Mouse (Mus musculus) small intestine, adult 2 months (tissue): ENCODE data around the gene Abcd3. TPM values are rescaled to one million over a fixed set of nuclear protein-coding genes. Genes with fewer than 3 reads are reported as not detected.

Source experiments
- H3K27ac ChIP-seq: fragments of 200-500 bp; 2 replicates; pipeline ENCODE4 v1.5.1; 2012; ENCODE audit warnings: low read depth, low read length, control low read depth, inconsistent platforms; ENCODE audit not compliant: insufficient read depth
- H3K27me3 ChIP-seq: fragments of 200-500 bp; 2 replicates; pipeline ENCODE4 v1.6.1; 2012; ENCODE audit warnings: mild to moderate bottlenecking, moderate library complexity, low read length, inconsistent platforms; ENCODE audit not compliant: control insufficient read depth, insufficient read depth
- H3K36me3 ChIP-seq: fragments of 200-500 bp; 2 replicates; pipeline ENCODE4 v1.6.1; 2012; ENCODE audit warnings: mild to moderate bottlenecking, low read length, control low read depth, inconsistent platforms; ENCODE audit not compliant: control insufficient read depth, insufficient read depth
- H3K4me1 ChIP-seq: fragments of 200-500 bp; 2 replicates; pipeline ENCODE4 v1.6.1; 2012; ENCODE audit warnings: low read length, inconsistent platforms, mixed read lengths; ENCODE audit not compliant: control insufficient read depth, insufficient read depth, insufficient read length
- H3K4me3 ChIP-seq: fragments of 200-500 bp; 2 replicates; pipeline ENCODE4 v1.5.1; 2012; ENCODE audit warnings: low read depth, mild to moderate bottlenecking, control low read depth, inconsistent platforms, low read length, moderate library complexity
- CTCF ChIP-seq: fragments of 200-500 bp; IDR thresholded peaks from 2 replicates; pipeline ENCODE4 v1.5.1; 2012; ENCODE audit warnings: low read depth, mild to moderate bottlenecking, control low read depth, inconsistent platforms, low read length, moderate library complexity, mixed read lengths; ENCODE audit not compliant: insufficient replicate concordance, insufficient read length; ENCODE audit errors: extremely low read depth
- POLR2A ChIP-seq: fragments of 200-500 bp; IDR thresholded peaks from 2 replicates; pipeline ENCODE4 v1.6.1; 2012; ENCODE audit warnings: low read depth, mild to moderate bottlenecking, control low read depth, inconsistent platforms, low read length, moderate library complexity
- WGBS: fragments of 180-500 bp; shearing (Covaris S2); methylation state at CpG from one replicate; pipeline ENCODE4 v1.1.7; 2018; 5-methylcytosine and 5-hydroxymethylcytosine counted together
- polyA plus RNA-seq: library from polyadenylated mRNA; depleted of rRNA; stranded (reverse); fragments of >200 nt; gene quantifications from 2 replicates; pipeline ENCODE4 v1.2.3, GENCODE M21; 2012

Abcd3 gene
- polyA plus RNA-seq, 1 experiment = 13.0 TPM

DNA sequence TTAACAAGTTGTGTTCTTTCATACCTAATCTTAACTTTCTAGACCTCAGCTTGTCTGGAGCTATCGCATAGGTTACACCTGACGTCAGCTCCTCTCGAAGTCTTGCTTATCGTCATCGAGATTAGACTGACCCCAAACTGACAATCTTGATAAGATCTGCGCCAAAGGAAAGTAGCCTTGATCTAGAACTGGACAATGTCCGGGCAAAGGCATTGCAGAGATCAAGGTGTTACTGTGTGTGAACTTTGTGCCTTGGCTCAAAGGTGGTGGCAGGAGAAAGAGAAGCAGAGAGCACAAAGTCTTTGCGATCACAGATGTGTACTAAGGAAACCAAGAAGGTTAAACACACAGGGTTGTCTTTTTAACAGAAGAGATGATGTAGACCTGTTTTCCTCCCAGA is 25.2 kb upstream of the Abcd3 start:
- H3K4me1 ChIP-seq = peaks cover 14% of the 10 kb centered on the region
- peak overlapping the region; percentile 74 for H3K27ac ChIP-seq
- WGBS = 38% methylated on average over 8 of the region's 8 CpGs
- no peaks in the 10 kb centered on the region for H3K27me3 ChIP-seq
- TF ChIP-seq CTCF = no peak
- TF ChIP-seq POLR2A = no peak
- H3K4me3 ChIP-seq = no peak overlapping the region
- H3K36me3 ChIP-seq = no peaks in the 10 kb centered on the region

DNA sequence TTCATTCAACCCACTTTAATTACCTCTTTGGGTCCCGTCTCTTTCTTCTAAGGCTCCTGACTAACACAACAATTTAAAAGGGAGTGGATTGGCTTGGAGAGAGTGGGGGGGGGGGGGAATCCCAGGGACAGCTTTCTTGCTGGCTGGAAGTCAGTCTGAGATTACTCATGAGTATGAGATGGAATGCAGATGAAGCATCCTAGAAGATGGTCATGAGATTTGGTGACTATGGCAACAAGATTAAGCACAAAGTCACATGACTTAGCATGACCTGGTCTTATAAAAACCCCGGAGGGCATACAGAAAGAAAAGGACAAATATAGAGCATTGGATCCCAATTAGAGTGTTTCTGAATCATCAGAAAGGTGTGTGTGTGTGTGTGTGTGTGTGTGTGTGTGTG is 19.6 kb upstream of the Abcd3 start:
- 66% methylated on average over 2 of the region's 2 CpGs for WGBS
- no peaks in the 10 kb centered on the region for H3K36me3 ChIP-seq
- H3K4me1 ChIP-seq = peaks cover 2% of the 10 kb centered on the region; the same call in 1 of the 2 replicates
- H3K27ac ChIP-seq = no peak overlapping the region
- TF ChIP-seq CTCF (no peak), POLR2A (no peak)
- no peak overlapping the region for H3K4me3 ChIP-seq
- no peaks in the 10 kb centered on the region for H3K27me3 ChIP-seq

DNA sequence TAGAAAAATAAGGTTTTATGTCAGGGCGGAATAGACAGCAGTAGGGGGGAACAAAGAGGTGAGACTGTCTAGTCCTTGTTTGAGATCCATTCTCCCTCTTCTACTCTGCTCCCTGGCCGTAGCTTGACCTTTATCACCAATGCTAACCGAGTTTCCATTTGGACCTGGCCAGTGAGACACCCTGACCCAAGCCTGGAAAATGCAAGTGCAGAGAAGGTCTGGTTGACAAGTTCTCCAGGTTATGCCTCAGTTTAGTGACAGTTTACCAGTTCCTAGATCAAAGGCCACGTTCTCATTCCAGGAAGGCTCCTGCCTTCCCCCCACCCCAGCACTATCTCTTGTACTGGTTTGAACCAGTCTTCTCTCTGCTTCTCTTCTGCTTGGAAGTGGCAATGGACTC is 19.1 kb upstream of the Abcd3 start:
- WGBS = 74% methylated on average over 4 of the region's 4 CpGs

DNA sequence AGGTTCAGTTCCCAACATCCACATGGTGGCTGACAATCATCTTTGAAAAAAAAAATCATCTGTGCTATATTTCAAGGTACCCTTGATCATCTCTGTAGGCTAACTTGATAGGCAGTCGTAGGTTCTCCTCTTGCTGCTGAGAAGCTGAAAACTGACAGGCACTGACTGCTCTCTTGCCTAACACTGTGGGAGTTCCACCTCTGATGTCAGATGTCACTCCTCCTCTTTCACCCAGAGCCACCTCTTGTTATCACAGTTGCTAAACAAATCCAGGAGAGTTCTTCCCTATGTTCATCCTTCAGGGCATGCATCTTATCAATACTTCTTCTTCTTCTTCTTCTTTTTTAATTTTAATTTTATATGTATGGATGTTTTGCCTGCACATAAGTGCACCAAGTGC is 10.0 kb upstream of the Abcd3 start:
- peaks cover 13% of the 10 kb centered on the region; the same call in 1 of the 2 replicates for H3K4me1 ChIP-seq
- H3K27me3 ChIP-seq = no peaks in the 10 kb centered on the region
- H3K36me3 ChIP-seq = no peaks in the 10 kb centered on the region
- no peak overlapping the region for H3K4me3 ChIP-seq
- H3K27ac ChIP-seq = no peak overlapping the region
- WGBS = 100% methylated on average over 1 of the region's 1 CpGs
- TF ChIP-seq CTCF = no peak
- no peak for TF ChIP-seq POLR2A

More for the DNA sequence above, 19.1 kb upstream of the Abcd3 start:
- TF ChIP-seq CTCF (no peak), POLR2A (no peak)
- Histone ChIP-seq H3K27me3 (no peaks in the 10 kb centered on the region), H3K4me1 (peaks cover 2% of the 10 kb centered on the region; the same call in 1 of the 2 replicates), H3K27ac (no peak overlapping the region), H3K4me3 (no peak overlapping the region), H3K36me3 (no peaks in the 10 kb centered on the region)

DNA sequence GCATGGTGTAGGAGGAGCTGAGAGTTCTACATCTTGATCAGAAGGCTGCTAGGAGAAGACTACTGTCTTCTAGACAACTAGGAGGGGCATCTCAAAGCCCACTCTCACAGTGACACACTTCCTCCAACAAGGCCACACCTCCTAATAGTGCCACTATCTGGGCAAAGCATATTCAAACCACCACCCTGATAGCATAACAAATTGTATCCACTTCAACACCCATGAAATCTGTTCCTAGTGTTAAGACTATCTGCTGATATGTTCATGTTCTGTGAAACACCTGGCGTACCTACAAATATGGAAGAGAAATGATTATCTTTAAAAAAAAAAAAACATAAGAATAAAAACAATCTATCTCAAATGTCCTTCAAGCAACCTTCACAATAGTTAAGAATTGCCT is 9.2 kb upstream of the Abcd3 start:
- Histone ChIP-seq H3K4me3 (no peak overlapping the region), H3K36me3 (no peaks in the 10 kb centered on the region), H3K4me1 (peaks cover 19% of the 10 kb centered on the region), H3K27me3 (no peaks in the 10 kb centered on the region), H3K27ac (no peak overlapping the region)
- WGBS = 88% methylated on average over 1 of the region's 1 CpGs
- TF ChIP-seq POLR2A = no peak
- TF ChIP-seq CTCF = no peak

DNA sequence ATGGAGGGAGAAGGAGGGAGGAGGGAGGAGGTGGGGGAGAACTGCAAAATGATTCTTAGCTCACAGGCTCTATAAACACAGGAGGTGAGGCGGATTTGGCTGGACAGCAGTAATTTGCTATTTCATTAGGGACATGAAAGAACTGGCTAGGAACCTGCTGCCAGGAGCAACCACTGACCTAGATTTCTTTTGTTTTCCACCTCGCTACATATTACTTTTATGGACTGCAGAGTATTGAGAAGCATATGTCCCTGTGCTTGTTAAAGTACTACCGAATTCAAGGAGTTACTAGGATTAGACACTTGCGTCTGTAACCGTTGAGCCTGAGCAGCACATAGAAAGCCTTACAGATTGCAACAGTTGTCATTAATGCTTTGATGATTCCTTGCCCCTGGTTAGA is 7.5 kb upstream of the Abcd3 start:
- TF ChIP-seq POLR2A = no peak
- Histone ChIP-seq H3K4me3 (no peak overlapping the region), H3K36me3 (no peaks in the 10 kb centered on the region), H3K27ac (no peak overlapping the region), H3K27me3 (no peaks in the 10 kb centered on the region), H3K4me1 (peaks cover 30% of the 10 kb centered on the region)
- WGBS = 92% methylated on average over 5 of the region's 5 CpGs

DNA sequence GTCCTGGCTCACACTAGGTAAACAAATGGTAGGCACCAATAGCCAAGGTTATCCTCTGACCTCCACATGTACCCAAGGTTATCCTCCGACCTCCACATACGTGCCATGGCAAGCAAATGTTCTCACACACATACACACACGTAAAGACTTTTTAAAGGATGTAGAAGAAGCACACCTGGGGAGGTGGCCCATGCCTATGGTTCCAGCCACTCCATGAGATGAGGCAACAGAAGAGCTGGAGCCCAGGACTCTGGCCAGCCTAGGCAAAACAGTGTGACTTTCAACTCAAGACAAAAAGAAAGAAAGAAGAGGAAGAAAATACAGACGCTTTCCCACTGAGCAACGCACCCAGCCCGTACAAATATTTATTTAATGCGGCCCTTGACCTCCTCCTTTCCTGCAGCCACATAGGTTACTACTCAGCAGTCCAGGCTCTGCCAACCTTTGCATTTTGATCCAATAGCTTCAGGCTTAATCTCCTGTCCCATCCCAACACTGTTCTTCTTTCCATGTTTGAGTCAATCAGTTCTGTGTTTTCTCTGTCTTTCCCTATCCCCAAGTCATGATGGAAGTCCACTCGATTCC is 6.5 kb upstream of the Abcd3 start:
- no peak overlapping the region for H3K4me3 ChIP-seq
- WGBS = 46% methylated on average over 8 of the region's 8 CpGs
- peaks cover 32% of the 10 kb centered on the region for H3K4me1 ChIP-seq

DNA sequence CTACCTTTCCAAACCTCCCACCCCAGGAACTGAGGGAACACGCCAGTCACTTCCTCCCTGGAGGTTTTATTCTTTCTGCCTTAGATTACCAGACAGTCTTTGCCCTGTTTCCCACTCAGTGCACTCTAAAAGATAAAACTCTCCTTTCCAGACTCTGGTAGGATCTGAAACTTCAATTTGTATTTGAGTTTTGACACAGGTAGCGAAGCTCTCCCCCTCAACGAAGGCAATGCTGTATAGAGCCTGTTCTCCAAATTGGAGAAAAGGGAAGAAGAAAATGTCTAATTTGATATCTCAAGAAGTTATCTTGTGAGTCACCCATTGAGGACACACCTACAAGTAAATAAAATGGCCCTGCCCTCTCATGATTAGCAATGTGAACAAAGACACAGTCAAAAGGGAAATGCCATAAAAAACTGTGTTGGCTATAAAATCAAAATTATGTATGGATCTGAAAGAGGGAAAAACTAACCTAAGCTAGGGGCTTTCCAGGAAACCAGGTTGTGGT is 4.6 kb upstream of the Abcd3 start:
- H3K27me3 ChIP-seq = no peaks in the 10 kb centered on the region
- 21% methylated on average over 3 of the region's 3 CpGs for WGBS
- no peak overlapping the region for H3K4me3 ChIP-seq
- no peak for TF ChIP-seq CTCF
- TF ChIP-seq POLR2A = no peak
- H3K4me1 ChIP-seq = peaks cover 32% of the 10 kb centered on the region
- H3K27ac ChIP-seq = peak overlapping the region; percentile 98
- no peaks in the 10 kb centered on the region for H3K36me3 ChIP-seq

More for the DNA sequence above, 6.5 kb upstream of the Abcd3 start:
- peak overlapping the region; percentile 61 for H3K27ac ChIP-seq
- no peak for TF ChIP-seq POLR2A
- no peak for TF ChIP-seq CTCF
- H3K27me3 ChIP-seq = no peaks in the 10 kb centered on the region
- no peaks in the 10 kb centered on the region for H3K36me3 ChIP-seq
